Mouse (Mus musculus) thymus, adult 18-20 months (tissue): ENCODE results near the gene Taf11.

ENCODE experiments used
- DNase-seq, 2 experiments: peaks; one replicate each; pipeline ENCODE4 v3.0.0; 2022; ENCODE audit warnings: mixed read lengths in 2 of 2

Taf11 gene

DNA sequence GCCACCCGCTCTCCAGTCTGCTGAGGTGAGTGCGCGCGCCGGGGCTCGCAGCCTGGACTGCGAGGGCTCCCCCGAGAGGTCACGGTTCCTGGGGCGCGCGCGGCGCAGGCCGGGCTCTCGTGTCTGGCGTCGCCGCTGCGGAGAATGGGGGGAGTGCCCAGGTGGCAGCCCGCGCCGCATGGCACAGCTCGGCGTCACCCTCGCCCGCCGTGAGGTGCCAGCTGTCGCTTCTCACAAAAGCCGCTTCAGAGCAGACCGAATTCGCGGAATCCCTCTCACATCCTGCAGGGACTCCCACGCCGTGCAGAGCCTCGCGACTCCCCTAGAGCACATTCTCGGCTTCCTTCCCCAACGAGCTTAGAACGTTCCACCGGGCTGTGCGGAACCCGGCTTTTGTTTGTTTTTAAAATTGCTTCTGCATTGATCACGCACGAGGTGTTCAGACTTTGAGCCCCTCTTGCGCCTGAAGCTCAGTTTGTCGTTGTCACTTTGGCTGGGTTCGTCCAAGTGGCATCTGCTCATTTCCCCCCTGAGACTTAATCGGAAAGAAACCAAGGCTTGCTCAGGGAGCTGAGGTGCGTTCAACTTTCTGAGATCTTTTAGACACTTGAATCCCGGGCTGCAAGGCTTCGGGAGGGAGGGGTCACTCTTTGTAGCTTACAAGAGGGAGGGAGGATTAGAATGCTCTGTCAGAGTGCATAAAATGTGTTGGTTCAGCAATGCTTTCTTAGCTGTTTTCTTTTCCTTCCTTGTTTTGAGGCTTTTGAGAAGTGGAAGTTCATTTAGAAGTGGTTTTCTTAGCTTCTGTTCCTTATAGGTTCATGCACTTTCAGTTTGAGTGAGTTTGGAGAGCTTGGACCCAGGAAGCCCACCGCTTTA lies at the start of gene Taf11:
Gene Taf11 (minus strand): TSS at position 223 of the 879 bp plus-strand sequence.
- peak; percentile 73 to 75 for DNase-seq

DNA sequence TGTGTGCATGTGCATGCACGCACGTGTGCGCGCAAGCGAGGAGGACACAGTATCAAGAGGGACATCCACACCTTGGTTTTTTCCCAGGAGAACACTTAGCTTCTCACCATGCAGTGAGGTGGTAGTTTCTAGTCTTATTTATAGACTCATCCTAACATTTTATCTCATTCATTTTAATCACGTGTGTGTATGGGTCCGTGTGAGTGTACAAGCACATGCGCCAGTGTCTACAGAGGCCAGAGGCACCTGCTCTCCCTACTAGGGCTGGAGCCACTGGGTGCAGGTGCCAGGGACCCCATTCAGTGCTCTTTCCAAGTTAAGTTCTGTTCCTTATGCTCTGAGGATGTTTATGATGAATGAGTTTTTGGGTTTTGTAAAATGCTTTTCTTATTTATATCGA lies 48.0 kb upstream of the Taf11 start:
- no peak for DNase-seq

DNA sequence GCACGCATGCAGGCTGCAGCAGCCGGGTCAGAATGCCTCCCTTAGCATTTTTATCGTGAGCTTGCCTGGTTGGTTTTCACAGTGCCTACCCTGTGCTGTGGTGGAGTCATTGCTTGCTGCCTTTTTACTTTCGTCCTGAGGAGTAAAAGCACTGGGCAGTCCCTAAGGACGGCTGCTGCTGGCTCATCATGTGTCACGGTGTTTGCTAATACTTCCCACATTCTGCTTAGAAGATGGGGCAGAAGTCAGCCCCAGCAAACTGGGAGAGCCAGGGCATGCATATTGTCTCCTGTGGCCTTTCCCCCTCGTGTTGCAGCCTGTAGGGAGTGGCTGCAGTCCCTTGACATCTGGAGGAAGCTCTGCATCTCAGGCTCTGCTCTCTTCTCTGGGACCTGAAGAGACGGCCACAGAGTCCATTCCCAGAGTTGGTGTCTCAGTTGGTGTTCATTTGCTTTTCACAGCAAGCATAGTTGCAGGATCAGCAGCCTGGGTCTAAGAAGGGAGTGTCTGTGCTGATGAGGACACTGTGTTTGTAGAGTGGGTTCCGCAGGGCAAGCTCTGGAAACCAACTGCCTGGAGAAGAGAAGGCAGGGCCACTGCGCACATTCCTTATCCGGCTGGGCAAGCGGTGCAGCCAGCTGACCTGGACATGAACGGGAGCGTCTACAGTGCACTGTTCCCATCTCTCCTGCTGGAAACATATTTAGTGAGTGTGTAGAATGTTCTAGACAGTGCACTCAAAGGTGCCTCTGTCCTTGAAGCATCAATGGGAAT lies 45.2 kb upstream of the Taf11 start:
- DNase-seq, result no peak

DNA sequence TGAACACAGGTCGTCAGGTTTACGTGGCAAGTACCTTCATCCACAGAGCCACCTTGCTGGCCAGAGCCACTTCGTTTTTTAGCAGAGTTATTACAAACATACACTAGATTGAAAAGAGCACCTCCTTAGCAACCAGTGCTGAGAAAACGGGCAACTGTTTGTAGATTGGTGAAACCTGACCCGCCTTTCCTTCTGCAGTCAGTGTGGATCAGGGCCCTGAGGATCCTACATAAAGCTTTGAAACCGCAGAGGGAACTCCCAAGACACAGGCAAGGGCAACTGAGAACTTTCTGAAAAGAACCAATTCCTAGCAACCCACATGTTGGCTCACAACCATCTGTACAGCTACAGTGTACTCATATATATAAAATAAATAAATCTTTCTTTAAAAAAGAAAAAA lies 43.5 kb upstream of the Taf11 start:
- no peak for DNase-seq

DNA sequence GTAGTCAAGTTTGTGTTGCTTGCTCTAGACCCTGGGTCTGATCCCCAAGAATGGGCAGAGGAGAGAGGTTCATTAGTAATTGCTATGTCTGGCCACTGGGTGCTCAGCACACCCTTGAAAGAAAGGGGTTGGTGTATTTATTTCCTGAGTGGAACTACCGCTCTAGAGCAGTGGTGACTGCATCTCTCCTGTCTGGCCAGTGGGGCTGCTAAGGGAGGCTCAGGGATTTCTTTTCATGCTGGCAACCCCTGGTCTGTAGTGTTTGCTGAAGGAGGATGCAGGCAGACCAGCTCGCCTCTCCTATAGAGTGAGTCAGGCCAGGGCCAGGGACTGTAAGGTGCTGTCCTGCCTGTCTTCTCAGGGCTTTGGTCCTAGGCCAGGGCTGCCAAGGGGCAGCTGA lies 37.5 kb upstream of the Taf11 start:
- DNase-seq, result no peak

DNA sequence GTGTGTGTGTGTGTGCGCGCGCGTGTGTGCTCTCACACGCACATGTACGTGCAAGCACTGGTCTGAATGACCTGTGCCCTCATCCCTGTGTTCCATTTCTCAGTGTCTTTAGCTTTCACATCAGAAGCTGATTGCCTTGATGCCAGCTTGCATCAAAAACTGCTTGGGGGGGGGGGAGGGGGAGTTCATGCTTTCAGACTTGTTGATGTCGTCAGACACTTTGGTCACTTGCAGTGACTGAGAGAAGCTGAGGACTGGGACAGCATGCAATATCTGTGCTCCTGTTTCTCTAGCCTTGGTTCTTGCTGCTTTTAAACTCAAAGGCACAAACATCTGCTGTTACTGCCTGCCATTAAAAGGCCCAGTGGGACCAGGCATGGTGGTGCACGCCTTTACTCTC lies 36.7 kb upstream of the Taf11 start:
- DNase-seq, result no peak

DNA sequence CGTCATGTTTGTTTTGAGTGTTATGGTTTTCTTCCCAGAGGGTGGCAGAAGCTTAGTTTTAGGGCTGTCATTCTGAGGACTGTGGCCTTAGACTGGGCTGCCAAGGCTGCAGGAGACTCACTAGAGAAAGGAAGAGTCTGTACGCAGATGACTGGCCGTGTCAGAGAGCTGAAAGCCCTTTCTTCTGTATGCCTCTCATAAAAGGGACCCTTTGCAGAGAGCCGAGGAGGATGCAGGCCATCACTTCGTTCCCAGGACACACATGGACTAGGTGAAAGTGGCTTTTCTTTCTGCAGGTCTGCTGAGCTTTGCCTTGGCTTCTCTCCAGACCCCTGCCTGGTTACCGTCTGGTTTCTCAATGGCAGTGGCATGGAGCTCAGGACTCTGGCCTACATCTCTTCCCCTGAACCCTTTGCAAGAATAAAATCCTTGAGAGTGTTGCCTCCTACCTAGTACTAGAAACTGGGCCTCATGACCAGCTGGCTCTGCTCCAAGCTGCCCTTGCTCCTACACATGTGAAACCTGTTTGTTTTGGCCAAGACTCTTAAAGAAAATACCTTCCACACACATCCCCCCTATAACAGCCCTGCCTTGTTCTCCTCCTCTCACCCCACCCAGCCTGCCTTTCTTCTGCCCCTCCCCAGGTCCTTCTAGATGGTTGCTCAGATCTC lies 36.0 kb upstream of the Taf11 start:
- DNase-seq, result no peak

DNA sequence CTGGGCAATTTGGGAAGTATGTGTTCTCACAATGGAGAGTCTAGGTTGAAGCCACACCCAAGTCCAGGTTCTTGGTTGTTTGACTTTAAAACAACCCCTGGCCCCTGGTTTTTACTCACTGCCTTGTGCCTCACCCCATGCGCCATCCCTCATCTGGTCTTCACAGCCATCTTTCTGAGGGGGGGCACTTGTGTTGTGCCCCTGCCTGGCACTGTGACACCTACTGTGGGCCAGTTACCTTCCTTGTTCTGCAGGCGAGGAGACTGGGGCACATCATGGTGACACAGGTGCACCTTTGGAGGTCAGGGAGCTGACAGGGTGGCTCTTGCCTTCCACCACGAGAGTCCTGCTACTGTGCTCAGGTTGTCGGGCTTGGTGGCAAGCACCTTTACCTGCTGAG lies 32.5 kb upstream of the Taf11 start:
- no peak for DNase-seq

DNA sequence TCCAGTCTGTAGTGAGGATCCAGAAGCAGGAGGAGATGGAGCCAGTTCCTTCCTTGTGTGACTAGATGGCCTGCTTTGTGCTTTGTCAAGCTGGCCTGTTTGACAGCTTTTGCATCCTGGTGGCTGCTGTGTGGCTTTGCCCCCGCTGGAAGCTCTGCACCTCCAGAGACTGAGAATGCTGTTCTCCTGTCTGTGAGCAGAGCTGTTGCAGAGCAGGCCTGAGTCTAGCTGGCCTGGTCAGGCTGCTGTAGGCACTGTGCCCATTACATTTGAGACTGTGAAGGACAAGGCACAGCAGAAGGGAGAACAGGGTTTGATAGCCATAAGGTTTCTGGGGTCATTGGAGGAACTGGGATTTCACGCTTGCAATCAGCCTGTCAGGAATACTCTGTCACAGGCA lies 32.1 kb upstream of the Taf11 start:
- DNase-seq, result no peak

DNA sequence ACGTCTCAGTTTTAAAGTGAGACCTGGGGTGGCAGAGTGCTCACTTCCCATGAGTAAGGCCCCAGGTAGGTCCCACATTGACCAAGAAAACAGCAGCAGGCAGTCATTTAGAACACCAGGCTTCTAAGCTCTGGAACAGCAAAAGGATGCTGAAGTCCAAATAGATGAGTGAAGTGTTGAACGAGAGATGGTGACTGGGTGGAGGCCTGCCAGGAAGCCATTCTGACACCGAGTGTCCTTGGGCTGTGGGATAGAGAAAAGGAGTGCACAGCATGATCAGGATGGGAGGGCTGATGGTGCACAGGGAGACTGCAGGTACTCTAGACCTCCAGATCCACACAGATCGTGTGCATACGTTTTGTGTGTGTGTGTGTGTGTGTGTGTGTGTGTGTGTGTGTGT lies 31.5 kb upstream of the Taf11 start:
- no peak for DNase-seq

DNA sequence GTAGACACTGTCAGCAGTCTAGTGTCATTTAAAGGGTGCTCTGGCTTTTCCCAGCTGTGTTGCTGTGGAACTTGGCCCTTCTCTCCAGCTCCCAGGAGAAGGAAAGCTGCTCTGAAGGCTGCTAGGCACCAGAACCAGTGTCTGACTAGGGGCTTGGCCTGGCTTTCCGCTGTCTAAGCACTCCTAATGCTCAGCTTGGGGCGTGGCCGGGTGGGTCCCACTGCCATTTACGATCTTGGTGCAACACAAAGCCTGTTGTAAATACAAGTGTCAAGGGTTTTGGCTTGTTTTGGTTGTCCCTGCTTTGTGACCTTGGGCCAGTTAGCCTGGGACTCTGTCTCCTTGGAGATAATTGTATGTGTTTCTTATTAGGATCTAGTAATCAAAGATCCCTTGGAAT lies 30.7 kb upstream of the Taf11 start:
- no peak for DNase-seq

DNA sequence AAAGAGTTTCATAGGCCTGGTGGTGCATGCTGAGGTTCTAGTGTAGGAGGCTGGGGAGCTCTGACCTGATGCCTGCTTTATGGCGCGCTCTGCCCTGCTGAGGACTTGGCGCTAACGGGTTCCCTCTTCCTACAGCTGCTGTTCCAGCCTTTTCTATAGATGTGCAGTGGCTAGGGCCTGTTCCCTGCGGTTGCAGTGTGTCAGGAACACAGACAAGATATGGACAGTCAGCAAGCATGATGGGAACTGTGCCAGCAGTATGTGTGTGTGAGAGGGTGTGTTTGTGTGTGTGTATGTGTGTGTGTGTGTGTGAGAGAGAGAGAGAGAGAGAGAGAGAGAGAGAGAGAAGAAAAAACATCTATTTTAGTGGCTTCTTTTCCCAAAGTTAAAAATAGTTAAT lies 29.4 kb upstream of the Taf11 start:
- DNase-seq, result no peak

DNA sequence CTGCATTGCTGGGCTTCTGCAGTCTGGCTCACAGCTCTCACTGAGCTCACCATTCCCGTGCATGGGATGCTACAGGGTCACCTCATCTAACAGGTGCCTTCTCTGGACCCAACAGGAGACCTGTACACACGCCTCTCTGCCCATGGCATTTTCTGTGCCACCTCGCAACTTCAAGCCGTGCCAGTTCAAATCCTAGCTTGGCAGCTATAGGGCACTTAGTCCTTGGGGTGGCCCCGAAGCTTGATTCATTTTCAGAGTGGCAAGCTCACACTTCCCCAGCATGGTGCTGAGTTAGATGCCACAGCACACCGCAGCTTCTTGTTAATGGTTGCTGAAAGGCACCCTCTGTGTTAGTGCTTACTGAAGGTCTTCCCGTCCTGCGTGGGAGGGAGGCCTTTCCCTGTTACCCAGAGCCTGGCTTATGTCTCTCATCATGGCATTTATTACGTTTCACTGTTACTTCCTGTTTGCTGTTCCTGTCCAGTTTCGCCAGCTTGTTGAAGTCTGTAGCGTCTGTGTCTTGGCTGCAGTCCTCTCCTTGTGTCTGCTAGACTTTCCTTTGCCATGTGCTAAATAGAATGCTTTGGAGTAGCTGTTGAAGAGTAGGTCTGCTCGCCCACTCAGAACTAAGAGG lies 28.6 kb upstream of the Taf11 start:
- no peak for DNase-seq

DNA sequence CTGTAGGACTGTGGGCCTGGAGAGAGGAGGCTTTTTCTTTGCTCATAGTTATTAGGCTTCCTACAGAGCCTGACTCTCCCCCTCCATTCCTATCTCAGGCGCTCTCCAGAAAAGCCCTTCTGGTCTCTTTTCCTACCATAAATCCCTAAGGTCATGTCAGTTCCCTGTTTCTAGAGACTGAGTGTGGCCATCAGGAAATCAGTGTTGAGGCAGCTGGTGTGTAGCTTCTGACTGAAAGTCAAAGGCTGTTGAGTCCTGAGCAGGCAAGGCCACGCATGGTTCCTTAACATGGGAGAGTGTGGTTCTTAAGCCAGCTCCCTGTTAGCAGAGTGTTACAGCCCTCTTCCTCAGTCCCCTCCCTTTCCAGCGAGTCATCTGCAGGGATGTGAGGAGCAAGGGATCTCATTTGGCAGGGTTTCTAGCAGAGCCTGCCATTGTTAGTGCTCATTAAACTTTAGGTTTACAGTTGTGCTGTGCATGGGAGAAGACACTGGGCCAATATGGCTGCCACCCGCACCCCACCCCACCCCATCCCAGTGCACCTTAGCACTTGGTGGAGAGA lies 27.5 kb upstream of the Taf11 start:
- no peak for DNase-seq

DNA sequence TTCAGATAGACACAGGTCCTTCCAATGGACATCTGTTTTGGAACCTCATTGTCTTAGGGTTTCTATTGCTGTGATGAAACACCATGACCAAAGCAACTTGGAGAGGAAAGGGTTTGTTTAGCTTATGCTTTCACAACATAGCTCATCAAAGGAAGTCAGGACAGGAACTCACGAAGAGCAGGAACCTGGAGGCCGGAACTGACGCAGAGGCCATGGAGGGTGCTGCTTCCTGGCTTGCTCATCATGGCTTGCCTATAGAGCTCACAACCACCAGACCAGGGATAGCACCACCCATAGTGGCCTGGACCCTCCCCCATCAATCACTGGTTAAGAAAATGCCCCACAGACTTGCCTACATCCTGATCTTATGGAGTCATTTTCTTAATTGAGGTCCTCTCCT lies 25.4 kb upstream of the Taf11 start:
- DNase-seq, result no peak

DNA sequence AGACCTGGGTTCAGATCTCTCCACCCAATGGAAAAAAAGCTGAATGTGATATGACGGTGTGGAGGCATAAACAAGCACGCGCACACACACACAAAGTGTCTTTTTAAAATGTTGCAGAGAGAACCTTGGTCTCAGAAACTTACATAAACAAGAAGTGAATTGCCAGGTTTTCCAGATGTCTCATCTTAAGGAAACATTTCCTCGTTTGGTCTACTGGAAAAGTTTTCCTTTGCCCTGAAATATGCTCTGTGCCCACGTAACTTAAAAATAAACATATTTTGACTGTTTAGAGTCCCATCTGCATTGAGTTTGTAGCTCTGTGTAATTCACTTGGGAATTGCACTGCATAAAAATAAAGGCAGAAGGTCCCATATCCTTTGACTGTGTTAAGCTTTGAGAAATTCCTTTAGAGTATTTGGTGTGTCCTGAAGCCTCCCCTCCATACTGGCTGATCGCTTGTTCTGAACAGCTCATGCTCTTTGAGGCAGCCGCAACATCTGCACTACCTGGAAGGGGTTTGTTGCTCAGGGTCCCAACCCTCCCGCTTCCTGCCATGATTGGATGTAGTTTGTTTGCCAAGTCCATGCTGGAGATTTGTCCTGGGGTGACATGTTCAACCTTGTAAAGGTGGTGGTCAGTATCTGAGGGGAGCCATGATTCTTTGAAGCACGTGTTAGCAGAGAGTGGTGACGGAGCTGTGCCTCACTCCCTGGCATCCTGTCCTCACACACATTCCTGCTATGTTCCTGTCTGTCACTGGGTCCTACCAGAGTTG lies 24.7 kb upstream of the Taf11 start:
- no peak for DNase-seq

DNA sequence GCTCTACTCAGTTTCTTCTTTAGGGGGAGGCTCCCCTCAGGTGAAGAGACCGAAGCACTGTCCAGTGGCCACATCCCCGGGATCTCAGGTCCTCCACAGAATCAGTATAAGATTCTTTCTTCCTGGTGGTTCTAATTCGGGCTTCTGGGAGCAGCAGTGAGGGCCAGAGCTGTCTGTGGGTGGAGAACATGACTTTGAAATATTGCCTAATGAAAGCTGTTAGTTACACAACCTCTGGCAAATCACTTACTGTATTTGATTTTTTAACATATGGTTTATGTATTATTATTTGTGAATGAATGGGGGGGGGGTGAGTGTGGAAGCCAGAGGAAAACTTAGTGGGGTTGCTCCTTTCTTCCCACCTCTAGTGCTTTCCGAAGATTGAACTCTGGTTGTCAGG lies 22.2 kb upstream of the Taf11 start:
- DNase-seq, result no peak

DNA sequence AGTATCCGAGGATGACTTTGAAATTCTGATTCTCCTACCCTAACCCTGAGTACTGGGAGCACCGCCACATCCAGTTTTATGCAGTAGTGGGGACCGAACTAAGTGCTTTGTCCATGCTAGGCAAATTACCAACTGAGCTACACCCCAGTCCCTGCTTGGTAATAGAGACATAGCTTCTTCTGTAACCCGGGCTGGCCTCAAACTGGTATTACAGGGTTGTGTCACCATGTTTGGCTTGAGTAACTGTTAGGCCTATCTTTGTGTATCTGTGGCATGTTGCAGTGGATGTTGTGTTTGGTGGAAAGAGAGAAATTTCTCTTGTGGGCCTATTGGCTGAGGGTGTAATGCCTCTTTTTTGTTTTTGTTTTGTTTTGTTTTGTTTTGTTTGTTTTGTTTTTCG lies 20.6 kb upstream of the Taf11 start:
- DNase-seq, result no peak

DNA sequence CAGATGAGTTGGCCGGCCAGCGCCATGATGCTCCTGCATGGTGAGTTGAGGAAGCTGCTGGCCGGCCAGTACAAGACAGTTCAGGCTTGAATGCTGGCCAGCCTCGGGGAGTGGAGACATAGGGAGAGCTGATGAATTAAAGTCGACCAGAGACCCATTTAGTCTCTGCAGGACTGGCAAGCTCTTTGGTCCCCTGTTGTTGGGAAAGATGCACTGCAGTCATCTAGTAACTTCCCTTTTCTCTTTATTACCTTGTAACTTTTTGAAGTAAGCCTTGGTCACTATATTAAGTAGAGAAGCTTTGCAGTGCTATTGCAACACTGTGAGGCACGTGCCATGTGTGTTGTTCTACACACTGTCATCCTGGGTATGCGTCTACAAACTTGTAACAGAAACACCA lies 15.9 kb upstream of the Taf11 start:
- DNase-seq, result no peak

DNA sequence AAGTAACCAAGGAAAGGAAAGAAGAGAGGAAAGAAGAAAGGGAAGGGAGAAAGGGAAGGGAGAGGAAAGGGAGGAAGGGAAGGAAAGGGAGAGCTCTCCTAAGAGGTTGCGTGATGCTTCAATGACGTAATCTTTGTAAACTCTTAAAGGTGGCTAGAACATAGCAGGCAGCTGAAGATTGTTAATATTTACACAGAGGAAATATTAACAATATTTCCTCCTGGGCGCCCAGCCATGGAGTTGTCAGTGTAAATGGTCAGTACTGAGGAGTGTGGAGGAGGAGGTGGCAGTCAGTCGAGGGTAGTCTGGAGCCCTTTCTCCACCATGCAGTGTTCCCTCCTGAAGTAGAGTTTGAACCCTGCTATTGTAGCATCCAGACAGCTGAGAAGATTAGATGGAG lies 15.4 kb upstream of the Taf11 start:
- no peak for DNase-seq

DNA sequence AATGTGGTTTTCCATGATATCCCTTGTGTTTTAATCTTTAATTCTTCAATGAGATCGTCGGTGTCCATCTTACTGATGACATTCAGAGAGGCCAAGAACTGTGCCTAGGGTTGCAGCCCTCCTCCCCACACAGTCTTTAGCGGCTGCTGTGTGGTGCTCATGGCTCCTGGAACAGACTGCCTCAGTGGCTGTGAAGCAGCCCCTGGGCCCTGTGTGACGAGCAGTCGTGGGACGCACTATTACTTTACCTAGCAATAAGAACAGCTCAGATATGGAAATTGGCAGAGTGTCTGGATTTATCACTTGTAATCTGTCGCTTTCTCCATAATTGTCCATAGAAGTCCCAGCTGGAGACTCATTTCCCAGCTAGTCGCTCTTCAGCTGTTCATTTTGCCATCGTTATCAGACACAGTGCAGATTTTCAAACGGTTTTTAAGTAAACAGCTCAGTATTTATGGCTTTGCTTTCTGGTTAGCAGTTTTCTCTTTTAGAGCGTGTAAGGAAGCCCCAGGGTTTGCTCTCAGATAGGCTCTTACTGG lies 12.6 kb upstream of the Taf11 start:
- DNase-seq, result no peak

DNA sequence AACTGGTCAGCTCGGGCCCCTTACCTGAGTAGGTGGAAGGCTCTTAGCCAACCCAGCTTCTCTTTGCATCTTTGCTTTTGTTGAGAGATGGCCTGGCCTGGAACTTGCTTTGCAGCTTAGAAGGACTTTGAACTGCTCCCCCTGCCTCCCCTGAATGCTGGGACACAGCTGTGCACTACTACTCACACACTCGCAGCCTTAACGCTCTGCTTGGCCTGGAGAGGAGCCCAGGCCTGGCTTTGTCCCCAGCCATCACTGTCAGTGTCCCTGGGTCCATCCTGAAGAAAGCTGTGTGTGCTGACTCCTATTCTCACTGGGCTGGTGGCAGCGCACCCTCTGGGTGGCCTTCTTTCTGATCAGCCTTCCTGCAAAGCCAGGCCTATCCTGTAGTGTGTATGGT lies 11.0 kb upstream of the Taf11 start:
- DNase-seq, result no peak
